Mouse (Mus musculus) frontal cortex, postnatal 10 days (tissue): ENCODE measurements around the gene Slc25a54.

ENCODE experiments used
- DNase-seq, 2 experiments: peaks; one replicate each; pipeline ENCODE4 v3.0.0; 2022; ENCODE audit warnings: low spot score in 2 of 2, mixed read lengths in 1 of 2

The Slc25a54 gene

DNA sequence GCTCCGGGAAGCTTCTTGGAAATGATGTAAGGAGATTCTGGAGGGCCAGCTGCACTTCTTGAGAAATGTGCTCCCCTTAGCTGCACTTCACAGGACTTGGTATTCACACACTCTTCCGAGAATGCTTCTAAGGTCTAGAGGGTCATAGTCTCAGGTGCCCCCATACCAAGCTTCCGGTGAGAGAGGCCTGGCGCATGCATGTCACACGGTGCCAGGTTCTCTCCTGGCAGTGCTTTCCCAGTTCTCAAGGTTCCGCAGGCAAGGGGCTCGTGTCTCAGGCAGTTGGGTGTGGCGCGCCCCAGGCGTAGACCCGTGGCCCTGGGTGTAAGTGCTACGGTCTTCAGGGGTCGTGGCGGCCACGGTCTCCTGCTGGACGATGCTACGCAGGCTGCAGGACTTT is at the start of gene Slc25a54:
TSS of gene Slc25a54 (plus strand) at position 301 of the 400 bp plus-strand sequence.
- no peak for DNase-seq

DNA sequence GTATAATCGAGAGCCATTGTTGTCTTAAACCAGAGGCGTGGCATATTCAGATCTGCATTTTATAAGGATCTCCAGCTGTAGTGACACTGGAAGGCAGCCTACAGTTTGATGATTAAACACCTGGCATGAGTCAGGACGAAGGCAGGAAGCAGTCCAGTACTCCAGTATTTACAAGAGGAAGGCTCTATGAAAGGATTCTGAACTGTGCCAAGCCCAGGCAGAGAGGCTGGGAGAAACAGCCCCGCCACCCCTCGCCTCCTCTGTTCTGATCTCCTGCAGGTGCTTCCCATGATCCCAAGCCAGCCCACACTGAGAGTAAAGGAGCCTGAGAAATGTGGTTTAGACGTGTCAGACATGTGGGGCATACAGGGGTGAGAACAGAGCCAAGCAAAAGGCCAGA is 49.5 kb upstream of the Slc25a54 start:
- DNase-seq, result no peak

DNA sequence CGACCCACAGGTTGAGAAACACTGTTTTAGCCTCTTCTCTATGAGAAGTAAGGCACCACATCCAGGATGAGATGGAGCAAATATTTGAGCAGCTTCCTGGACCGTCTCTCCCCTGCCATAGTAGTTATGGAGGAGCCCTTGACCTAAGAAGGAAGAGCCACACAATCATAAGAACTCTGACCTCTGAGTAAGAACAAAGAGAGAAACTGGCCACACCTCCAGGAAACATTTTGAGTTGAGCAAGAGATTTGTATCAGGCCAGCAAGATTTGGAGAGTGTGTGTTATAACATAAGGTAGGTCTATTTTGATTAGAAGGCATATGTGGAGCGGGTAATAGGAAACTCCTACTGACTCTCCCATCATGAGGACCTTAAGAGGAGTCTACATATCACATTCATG is 48.6 kb upstream of the Slc25a54 start:
- no peak for DNase-seq

DNA sequence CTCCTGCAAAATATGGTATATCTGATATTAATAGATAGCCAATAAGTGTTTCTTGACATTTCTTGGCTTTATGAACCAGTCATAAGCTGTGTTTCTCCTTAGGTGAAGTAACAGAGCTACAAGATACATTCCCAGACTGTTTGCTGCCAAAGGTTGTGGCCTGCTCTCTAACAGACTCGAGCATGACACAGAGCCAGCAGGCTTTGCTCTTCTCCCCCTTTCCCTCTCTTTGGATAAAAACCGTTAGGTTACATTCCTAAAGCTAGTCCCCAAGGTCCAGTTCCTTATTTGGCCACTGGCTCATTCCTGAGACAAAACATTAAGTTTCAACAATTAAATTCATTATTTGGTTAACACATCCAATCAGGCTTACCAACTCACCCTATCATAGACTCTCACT is 48.0 kb upstream of the Slc25a54 start:
- no peak for DNase-seq

DNA sequence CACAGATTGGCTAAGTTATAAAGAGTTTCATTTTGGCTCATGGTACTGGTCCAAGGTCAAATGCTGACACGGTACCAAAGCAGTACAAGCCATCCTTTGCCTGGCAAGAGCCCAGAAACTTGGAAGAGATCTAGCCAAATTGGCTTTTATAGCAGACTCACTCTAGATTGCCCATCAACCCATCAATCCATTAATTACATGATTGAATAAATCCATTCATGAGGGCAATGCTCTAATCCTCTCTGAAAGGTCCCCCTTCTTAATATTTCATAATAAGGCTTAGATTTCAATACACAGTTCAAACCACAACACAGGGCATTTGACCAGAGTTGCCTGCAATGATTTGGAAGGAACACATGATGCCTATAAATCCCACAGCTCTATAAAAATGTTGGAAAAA is 45.9 kb upstream of the Slc25a54 start:
- no peak for DNase-seq

DNA sequence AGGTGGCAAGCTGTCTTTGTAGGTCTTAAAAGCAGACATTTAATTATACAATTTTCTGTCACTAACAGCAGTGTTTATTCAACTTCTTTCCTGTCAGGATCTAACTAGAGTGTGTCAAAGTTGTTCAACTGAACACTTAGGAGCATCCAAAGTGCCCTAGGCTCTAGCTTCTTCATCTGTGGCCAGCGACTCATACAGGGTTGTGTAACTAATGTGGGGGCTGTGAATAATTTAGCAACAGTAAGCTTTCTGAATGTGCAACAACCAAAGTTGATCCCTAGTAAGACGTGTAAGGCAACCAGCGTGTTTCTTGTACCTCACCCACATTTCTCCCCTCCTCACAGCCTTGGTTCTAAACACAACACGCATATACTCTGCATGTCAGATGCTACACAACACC is 39.4 kb upstream of the Slc25a54 start:
- no peak for DNase-seq

DNA sequence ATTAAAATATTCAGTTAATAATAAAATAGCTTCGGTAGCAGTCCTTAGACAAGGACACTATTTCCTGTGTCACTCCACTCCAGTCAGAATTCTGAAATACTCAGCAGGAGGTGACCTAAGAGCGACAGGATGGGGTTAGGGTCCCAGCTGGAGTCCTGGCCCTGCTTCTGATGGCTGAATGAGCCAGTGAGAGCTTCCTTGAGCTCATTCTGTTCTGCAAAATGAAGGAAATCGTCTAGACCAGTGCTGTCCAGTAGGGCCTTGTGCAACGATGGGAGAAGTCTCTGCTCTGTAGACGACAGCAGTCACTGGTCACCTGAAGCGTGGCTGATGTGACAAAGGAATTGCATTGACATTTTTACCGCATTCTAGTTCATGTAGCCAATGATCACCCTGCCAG is 36.9 kb upstream of the Slc25a54 start:
- no peak for DNase-seq

DNA sequence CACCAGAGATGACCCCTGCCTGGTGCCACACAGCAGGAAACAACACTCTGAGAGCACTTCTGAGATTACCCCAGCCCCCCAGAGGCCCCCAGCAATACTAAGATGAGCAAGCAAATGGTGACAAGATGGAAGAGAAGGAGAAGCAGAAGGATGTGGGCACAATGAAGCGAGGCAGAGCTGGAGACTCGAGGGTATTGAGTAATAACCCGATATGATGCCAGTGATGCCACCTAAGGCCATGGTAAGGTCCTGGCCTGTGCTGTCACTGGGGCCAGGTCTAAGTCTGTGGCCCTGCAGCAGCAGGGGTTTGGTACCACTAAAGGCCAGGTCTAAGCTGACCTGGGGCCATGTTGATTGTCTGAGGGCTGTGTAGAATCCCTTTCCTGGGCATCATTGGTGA is 33.8 kb upstream of the Slc25a54 start:
- DNase-seq, result no peak

DNA sequence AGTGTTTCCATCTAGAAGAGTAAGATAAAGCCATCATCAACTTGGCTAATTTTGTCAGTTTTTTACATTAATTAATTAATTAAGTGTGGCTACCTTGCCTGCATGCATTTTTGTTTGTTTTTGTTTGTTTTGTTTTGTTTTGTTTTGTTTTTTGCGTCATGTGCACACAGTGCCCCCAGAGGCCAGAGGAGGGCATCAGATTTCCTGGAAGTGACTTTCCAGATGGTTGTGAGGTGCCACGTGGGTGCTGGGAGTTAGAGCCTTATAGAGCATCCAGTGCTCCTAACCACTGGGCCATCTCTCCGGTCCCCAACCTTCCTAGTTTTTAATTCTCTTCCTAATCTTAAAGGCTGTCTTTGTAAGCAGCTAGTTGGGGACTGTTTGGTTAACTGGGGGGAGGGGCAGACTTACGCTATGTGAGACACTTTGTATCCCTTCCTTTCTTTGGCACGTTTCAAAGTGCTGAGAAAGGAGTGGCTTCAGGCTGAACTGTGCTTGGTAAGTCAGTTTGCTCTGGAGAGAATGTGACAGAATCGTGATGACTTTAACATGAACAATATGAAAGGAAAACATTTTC is 32.5 kb upstream of the Slc25a54 start:
- no peak for DNase-seq

DNA sequence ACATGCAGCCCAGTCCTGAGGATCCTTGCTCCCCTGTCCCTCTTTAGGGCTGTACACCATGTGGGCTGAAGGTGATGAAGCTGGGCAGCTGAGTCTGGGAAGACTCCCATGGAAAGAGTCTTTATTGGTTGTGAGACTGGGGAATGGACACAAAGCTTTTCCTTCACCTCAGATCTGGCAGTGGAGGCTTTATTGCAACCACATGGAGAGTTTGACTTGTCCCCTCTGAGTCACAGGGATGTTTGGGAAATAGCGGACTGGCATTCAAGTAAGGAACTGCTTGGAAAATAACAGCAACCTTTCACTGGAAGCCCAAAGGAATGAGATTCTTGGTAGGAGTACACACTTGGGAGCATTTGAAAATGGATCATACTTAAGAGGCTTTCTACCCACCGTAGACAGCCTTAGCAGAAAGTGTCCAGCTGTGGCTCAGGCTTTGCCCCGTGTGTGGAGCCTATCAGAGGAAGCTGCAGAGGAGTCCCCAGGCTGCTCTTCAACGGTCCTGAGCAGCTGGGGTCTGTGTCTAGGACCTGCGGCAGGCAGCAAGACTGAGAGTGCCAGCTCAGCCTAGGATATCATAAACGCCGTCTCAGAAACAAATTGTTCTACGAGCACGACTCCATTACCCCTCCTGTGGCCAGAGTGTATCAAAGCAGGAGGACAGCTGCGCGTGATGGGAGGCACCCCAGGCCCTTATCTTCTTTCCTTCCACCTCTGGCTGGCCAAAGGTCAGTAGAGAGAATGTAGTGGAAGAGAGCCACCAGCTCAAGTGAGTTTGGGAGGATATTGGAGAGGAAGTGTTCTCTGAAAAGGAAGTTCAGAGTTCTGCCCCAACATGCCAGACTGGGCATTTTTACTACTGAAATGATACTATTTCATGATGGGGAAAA is 29.0 kb upstream of the Slc25a54 start:
- DNase-seq, result no peak

DNA sequence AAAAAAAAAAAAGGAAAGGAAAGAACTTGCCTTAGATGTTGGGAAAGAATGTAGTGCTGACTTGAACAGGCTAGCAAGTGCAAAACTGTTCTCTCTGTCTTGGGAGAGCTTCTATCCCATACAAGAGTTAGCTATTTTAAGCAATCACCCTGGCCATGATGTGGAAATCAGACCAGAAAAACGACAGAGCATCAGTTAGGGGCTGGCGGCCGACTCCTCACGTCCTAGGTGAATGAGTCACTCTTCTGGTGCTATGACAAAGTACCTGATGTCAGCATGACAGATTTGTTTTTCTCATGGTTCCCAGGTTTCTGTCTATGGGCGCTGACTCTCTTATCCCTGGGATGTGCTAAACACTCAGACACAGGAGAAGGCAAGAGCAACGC is 28.3 kb upstream of the Slc25a54 start:
- DNase-seq, result no peak

DNA sequence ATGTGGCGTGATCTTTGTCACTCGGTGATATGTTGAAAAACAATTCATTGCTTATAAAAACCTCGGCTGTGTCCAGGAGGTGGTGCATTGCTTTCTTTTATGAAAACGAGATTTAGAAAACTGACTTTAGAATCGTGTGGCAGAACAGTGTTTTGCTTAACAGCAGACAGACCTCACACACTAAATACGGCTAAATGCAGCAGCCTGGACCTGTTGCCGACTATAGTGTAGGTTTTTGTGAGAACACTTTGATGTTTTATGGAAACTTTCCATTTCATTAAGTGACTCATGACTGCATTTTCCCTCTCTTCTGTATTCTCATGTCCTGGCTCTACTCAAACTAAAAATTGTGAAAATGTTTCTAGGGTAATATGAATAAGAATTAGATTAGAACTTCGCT is 20.4 kb upstream of the Slc25a54 start:
- no peak for DNase-seq

DNA sequence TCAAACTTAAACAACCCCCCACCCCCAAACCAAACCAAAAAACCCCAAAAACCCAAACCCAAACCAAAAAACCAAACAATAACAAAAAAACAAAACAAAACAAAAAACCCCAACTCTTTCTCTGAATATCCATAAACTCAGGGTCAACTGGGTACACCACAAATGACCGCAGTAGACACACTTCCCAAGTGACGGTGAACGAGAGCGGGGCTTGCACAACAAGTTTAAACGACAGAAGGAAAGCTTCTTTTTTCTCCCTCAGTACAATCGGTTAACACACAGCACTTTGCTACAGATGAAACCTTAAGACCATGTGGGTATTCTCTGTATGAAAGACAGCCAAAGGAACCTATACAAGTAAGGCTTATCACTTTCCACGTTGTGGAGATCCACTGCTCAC is 17.9 kb upstream of the Slc25a54 start:
- DNase-seq, result no peak

DNA sequence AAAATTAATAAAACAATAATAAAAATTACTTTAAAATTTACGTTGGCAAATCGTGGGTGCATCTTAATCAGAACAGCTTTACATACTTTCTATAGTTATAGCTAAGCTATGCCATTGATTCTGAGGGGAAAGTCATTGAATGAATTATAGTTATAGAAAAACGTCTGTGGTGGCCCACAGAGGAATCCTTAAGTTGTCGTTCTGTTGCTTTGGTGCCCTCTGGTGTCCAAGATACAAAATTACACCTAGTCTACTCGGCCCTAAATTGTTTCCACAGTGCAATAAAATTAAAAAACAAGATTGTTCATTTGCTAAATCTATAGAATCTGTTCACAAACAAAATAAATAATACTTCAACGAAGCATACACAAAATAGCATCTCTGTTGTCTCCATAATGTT is 17.3 kb upstream of the Slc25a54 start:
- no peak for DNase-seq

DNA sequence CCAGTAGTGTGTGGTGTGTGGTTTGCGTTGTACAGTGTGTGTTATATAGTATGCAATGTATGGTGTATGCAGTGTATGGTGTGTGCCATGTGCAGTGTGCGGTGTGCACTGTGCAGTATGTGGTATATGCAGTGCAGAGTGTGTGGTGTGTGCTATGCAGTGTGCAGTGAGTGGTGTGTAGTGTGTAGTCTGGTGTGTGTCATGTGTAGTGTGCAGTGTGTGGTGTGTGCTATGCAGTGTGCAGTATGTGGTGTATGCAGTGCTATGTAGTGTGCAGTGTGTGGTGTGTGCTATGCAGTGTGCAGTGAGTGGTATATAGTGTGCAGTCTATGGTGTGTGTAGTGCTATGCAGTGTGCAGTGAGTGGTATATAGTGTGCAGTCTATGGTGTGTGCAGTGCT is 4.1 kb downstream of the Slc25a54 start:
- no peak for DNase-seq

DNA sequence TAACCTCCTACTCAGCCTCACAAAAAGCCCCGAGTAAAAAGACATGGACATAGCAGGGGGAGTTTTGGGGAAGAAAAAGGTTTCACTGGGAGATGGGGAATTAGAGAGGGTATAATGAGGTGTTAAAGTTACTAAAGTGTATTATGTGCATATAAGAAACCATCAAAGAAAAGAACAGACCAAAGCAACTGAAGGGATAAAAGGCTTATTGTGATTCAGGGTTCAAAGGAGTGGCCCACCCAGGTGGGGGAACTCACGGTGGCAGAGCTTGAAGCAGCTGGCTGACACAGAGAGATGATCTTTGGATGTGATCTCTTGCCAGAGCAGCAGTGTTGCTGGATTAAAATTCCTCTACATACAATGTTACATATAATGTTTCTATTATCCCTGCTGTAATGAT is 8.2 kb downstream of the Slc25a54 start:
- no peak for DNase-seq

DNA sequence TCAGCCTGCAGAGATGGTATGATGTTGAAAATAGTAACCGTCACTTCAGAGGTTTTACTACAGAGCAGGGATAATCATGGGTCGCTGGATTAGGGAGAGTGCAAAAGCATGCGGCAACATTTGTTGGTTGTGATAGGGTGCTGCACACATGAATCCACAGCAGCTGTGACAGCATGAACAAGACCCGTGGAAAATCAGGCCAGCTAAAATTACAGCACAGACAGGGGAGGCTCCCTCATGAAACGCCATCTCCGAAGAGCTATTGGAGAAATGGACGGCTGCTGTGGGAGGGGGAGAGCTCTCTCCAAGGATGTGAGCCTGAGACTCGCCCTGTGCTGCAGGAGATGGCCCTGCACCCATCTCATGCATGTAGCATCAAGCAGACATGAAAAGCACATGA is 24.4 kb downstream of the Slc25a54 start:
- no peak for DNase-seq

DNA sequence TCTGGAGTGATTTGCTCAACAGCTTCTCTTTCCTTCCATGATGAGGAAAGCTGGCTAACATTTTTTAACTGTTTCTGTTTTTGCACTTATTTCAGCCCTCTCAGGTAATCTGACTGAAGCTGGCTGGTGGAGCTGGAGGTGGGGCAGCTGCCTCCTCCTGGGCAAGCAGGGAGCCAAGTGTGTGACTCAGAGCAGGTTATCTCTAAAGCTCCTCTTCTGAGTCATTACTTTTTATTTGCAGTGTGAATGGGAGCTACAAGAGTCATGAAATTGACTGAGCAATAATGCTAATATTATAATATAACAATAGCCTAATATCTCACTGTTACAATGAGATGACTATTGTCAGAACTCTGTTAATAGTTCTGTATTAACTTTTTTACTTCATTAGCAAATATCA is 36.9 kb downstream of the Slc25a54 start:
- DNase-seq, result no peak

DNA sequence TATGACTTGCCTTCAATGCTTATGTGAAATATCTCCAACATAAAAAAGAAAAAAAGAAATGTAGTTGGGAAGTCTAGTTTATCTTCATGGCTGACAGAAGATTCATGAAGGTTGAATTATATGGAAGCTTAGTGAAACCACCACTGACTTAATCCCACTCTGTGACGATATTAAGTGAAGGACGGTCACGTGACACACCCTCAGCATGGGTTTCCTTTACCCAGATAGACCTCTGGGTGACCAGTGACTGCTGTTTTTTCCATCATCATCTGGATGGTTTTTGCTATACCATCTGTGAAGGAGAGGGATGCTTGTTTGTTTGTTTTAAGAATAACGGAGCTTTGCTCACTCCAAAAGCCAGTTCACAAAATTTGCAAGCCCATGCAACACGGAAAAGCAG is 39.3 kb downstream of the Slc25a54 start:
- no peak for DNase-seq

DNA sequence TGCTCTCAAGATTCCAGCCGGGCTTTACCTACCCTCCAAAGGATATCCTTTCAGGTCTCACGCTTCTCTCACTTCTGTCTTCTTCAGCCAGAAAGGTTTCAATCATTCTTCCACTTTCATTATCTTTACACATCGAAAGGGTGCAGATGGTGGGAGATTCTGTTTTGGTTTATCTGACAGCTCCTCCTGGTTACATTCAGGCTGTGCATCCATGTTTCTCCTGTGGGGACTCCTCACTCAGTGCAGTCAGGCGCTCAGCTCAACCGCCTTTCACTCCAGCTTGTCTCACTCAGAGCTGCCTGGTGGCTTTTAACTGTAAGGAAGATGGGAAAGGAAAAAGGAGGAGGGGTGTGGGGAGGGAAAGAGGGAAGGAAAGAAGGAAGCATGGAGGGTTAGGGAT is 39.7 kb downstream of the Slc25a54 start:
- DNase-seq, result no peak

DNA sequence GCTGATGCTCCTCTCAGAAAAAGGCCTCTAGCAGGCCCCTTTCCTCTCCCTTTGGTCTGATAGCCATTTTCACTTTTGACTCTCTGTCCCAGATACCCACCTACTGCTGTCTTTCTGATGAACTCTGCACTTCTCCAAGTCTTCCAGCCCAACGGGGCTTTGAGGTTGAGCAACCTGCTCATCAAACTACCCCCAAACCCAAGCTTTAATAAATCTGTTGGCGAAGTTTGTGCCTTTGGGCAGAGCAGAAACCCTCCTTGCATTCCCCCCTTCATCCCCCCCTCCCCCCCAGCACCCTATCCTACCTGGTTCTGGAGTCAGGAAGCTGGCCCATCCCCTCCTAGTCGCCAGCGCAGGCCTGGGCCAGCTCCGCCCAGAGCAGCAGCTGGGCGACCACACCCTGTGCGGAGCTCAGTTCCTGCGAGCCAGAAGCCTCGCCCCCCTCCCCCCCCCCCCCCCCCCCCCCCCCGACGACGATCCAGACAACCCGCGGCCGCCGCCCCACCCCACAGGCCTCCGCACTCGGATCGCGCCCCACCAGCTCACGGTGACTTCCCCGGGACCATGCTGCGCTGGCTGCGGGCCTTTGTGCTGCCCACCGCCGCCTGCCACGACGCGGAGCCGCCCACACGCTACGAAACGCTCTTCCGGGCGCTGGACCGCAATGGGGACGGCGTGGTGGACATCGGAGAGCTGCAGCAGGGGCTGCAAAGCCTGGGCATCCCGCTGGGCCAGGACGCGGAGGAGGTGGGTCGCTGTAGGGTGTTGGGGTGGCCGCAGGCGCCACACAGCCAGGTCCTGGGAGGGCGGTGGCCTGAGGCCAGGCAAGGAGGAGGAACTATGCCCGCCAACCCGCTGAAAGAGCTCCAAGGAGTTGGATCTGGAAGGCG is 42.6 kb downstream of the Slc25a54 start, which contains the start of gene Slc25a24:
TSS of gene Slc25a24 (plus strand) at position 509 of the 890 bp plus-strand sequence.
- peak in 1 of 2 experiments; percentile 22 for DNase-seq

DNA sequence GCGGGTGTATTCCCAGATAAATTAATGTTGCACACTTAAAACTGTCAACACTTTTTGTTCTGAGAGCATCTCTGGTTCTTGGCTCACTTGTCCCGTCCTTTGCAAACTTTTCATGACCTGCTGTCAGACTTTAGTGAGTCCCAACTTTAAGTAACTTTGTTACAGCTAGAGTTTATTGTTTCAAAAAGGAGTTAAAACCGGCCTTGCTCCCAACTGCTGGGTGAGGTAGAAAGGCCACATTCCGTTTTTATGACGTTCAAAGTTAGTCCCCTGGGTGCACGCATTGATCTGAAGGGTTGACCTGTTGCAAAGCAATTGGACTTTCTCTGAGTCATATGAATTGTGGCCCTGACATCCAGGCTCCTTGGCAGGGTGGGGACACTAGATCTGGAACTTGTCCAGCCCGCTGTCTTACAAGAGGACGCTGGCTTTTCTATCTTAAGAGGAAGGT is 43.3 kb downstream of the Slc25a54 start:
- no peak for DNase-seq
